In the genomic region with DNA sequence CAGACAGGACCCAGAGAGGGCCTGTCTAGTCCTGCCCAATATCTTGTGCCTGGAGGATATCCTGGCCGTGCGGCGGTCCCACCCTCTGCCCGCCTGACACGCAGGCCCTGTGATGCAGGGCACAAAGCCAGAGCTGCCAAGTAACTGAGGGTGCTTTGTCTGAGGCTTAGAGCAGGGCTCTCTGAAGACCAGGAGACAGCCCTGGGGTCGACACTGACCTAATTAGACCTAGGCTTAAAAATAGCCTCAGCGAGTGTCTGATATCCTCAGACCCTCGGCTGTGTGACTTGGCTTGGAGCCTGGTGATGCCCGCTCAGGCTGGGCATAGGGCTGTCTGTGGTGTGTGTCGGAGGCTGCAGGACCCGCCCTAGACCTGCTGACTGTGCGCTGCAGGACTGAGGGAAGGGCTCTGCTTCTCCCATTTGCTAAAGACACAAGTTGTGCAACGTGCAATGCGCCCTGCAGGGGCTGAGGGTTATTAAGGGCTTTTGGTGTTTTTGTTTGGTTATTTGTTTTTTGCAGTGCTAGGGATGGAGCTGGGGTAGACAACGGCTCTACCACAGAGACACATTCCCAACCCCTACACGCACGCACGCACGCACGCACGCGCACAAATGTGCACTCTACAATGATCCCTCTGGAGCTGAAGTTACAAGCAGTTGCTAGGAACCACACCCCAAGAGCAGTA, we compare ENCODE assay signal across 9 mouse cellular contexts. TPM values are rescaled to one million over a fixed set of nuclear protein-coding genes. Genes with fewer than 3 reads are reported as not detected.
A peak's percentile ranks its signal among the peaks of the same experiment; 100 is the strongest.
DNase-seq lines count a peak whose midpoint lies in the region; ATAC-seq and TF ChIP-seq lines count a peak whose summit lies in the region.
"Had no signal": no experiment of that assay in that cellular context is flagged by ENCODE, and none has a peak within 500 bp of the region (broad histone marks: within the 10 kb centered on the region; RNA-seq: fewer than 3 reads in every experiment).

No protein-coding gene starts in this region.

- no peak overlapping the region for H3K4me2 ChIP-seq in forebrain, embryonic 12.5 days
- no peak overlapping the region for H3K4me2 ChIP-seq in forebrain, embryonic 15.5 days (replicated peaks)
- no peak overlapping the region for H3K4me2 ChIP-seq in hindbrain, embryonic 13.5 days

- H3K9ac ChIP-seq in forebrain, embryonic 12.5 days = no peak overlapping the region
- H3K9ac ChIP-seq in ES-Bruce4 (ENCODE audit: low read depth, poor library complexity, severe bottlenecking) = no peak overlapping the region
- H3K9ac ChIP-seq in forebrain, embryonic 15.5 days (replicated peaks) = no peak overlapping the region
- H3K9ac ChIP-seq in hindbrain, embryonic 13.5 days = no peak overlapping the region

- H3K4me3 ChIP-seq in forebrain, embryonic 10.5 days = no peak overlapping the region
- no peak overlapping the region for H3K4me3 ChIP-seq in forebrain, embryonic 12.5 days (replicated peaks)
- peak overlapping the region; percentile 36 for H3K4me3 ChIP-seq in ES-Bruce4 (ENCODE audit: low read depth, low read length)
- H3K4me3 ChIP-seq in forebrain, embryonic 15.5 days = no peak overlapping the region
- no peak overlapping the region for H3K4me3 ChIP-seq in left cerebral cortex, adult 2 months
- no peak overlapping the region for H3K4me3 ChIP-seq in hindbrain, embryonic 13.5 days

- no peak for TF ChIP-seq POLR2A in ES-Bruce4 (IDR thresholded peaks at IDR 0.05; ENCODE audit: insufficient read depth, low read length)

- H3K36me3 ChIP-seq in forebrain, embryonic 10.5 days (replicated peaks) = no peaks in the 10 kb centered on the region
- H3K36me3 ChIP-seq in forebrain, embryonic 12.5 days (replicated peaks) = no peaks in the 10 kb centered on the region
- H3K36me3 ChIP-seq in ES-Bruce4 (ENCODE audit: control insufficient read depth, insufficient read depth, low read length, poor library complexity, severe bottlenecking) = no peaks in the 10 kb centered on the region
- H3K36me3 ChIP-seq in forebrain, embryonic 15.5 days = no peaks in the 10 kb centered on the region
- H3K36me3 ChIP-seq in hindbrain, embryonic 13.5 days = no peaks in the 10 kb centered on the region

- H3K27me3 ChIP-seq in forebrain, embryonic 10.5 days (ENCODE audit: poor library complexity, severe bottlenecking) = no peaks in the 10 kb centered on the region
- H3K27me3 ChIP-seq in forebrain, embryonic 12.5 days = 0 out of 2 replicates have a peak, but pooled peaks cover 5% of the 10 kb centered on the region
- no peaks in the 10 kb centered on the region for H3K27me3 ChIP-seq in ES-Bruce4 (ENCODE audit: control insufficient read depth, insufficient read depth, low read length, poor library complexity, severe bottlenecking)
- no peaks in the 10 kb centered on the region for H3K27me3 ChIP-seq in forebrain, embryonic 15.5 days
- H3K27me3 ChIP-seq in hindbrain, embryonic 13.5 days = no peaks in the 10 kb centered on the region

- intact Hi-C loops in left cerebral cortex, adult 2 months (cut with DNase I) = no loop called here

- no peak for DNase-seq in forebrain, embryonic 10.5 days (ENCODE audit: extremely low spot score, low spot score)
- DNase-seq in left cerebral cortex, adult 2 months (ENCODE audit: extremely low spot score in 1 of 2, low spot score in 2 of 2) = no peak
- DNase-seq in thymus, postnatal 36 days = no peak
- no peak for DNase-seq in adrenal gland, postnatal 36 days

- H3K9me3 ChIP-seq in forebrain, embryonic 10.5 days = no peaks in the 10 kb centered on the region
- H3K9me3 ChIP-seq in forebrain, embryonic 12.5 days = no peaks in the 10 kb centered on the region
- H3K9me3 ChIP-seq in ES-Bruce4 (replicated peaks; ENCODE audit: control insufficient read depth, insufficient read depth, low read length, poor library complexity, severe bottlenecking) = no peaks in the 10 kb centered on the region
- H3K9me3 ChIP-seq in forebrain, embryonic 15.5 days = no peaks in the 10 kb centered on the region
- H3K9me3 ChIP-seq in hindbrain, embryonic 13.5 days = no peaks in the 10 kb centered on the region

- no peak for TF ChIP-seq CTCF in ES-Bruce4 (IDR thresholded peaks at IDR 0.05; ENCODE audit: low read depth, low read length)
- TF ChIP-seq CTCF in left cerebral cortex, adult 2 months (IDR thresholded peaks at IDR 0.05) = no peak

- WGBS in forebrain, embryonic 10.5 days = 82% methylated on average over 22 of the region's 22 CpGs
- WGBS in forebrain, embryonic 12.5 days = 77% methylated on average over 22 of the region's 22 CpGs
- 60% methylated on average over 22 of the region's 22 CpGs for WGBS in forebrain, embryonic 15.5 days
- 80% methylated on average over 22 of the region's 22 CpGs for WGBS in hindbrain, embryonic 13.5 days

- no peak for TF ChIP-seq EP300 in ES-Bruce4 (IDR thresholded peaks at IDR 0.05; ENCODE audit: insufficient read depth, low read depth, low read length)

- 0 out of 2 replicates have a peak overlapping the region, but pooled peaks have one; percentile 35 for H3K27ac ChIP-seq in forebrain, embryonic 10.5 days
- H3K27ac ChIP-seq in forebrain, embryonic 12.5 days = no peak overlapping the region
- H3K27ac ChIP-seq in ES-Bruce4 (ENCODE audit: insufficient read depth, low read length) = no peak overlapping the region
- no peak overlapping the region for H3K27ac ChIP-seq in forebrain, embryonic 15.5 days (replicated peaks)
- peak overlapping the region; percentile 38 for H3K27ac ChIP-seq in left cerebral cortex, adult 2 months
- no peak overlapping the region for H3K27ac ChIP-seq in hindbrain, embryonic 13.5 days

- peaks cover 46% of the 10 kb centered on the region for H3K4me1 ChIP-seq in forebrain, embryonic 10.5 days
- H3K4me1 ChIP-seq in forebrain, embryonic 12.5 days = peaks cover 11% of the 10 kb centered on the region
- peaks cover 20% of the 10 kb centered on the region for H3K4me1 ChIP-seq in ES-Bruce4 (ENCODE audit: control insufficient read depth, insufficient read depth, low read length)
- H3K4me1 ChIP-seq in forebrain, embryonic 15.5 days = 0 out of 2 replicates have a peak, but pooled peaks cover 14% of the 10 kb centered on the region
- H3K4me1 ChIP-seq in hindbrain, embryonic 13.5 days (replicated peaks) = peaks cover 8% of the 10 kb centered on the region; the same call in 1 of the 2 replicates

- ATAC-seq in forebrain, embryonic 12.5 days (ENCODE audit: low FRiP score) = no peak
- peak; percentile 46; the same call in 1 of the 2 replicates for ATAC-seq in forebrain, embryonic 15.5 days (replicated peaks)
- ATAC-seq in hindbrain, embryonic 13.5 days (ENCODE audit: low FRiP score) = no peak
- ATAC-seq: inflammation-experienced regulatory T-cells, adult 6 months had no signal

RNA-seq across cellular contexts. Expression of gene Tmem51, which starts 26.4 kb away (rescaled TPM):
- 6.6 and 6.7 TPM in 2 replicates for polyA plus RNA-seq in forebrain, embryonic 10.5 days (2016; fragmentation: Nextera tagmentation; extraction: Ambion mirVana)
- 4.8 and 6.0 TPM in 2 replicates for polyA plus RNA-seq in forebrain, embryonic 12.5 days (2016; fragmentation: Nextera tagmentation; extraction: Ambion mirVana)
- polyA plus RNA-seq in ES-Bruce4 (2011; ENCODE audit: insufficient read depth, insufficient read length, low read depth, missing spikeins) = 16.8 and 18.9 TPM in 2 replicates
- 6.5 and 6.6 TPM in 2 replicates for polyA plus RNA-seq in forebrain, embryonic 15.5 days (2015; fragmentation: Nextera tagmentation; extraction: Ambion mirVana)
- total RNA-seq in left cerebral cortex, adult 2 months (2021) = 1 to 10 TPM; 4.9 to 5.6 TPM
- total RNA-seq in adrenal gland, postnatal 36 days (2021) = 1 to 10 TPM; 4.9 to 5.0 TPM
- polyA plus RNA-seq in hindbrain, embryonic 13.5 days (2015; fragmentation: Nextera tagmentation; extraction: Ambion mirVana) = 5.6 and 6.4 TPM in 2 replicates

RNA-seq across cellular contexts. Expression of gene Fhad1, which starts 42.8 kb away (rescaled TPM):
- polyA plus RNA-seq in forebrain, embryonic 10.5 days (2016; fragmentation: Nextera tagmentation; extraction: Ambion mirVana) = 0.39 and 0.50 TPM in 2 replicates
- polyA plus RNA-seq in forebrain, embryonic 12.5 days (2016; fragmentation: Nextera tagmentation; extraction: Ambion mirVana) = 1.1 and 1.6 TPM in 2 replicates
- polyA plus RNA-seq in ES-Bruce4 (2011; ENCODE audit: insufficient read depth, insufficient read length, low read depth, missing spikeins) = 1.5 and 2.1 TPM in 2 replicates
- polyA plus RNA-seq in forebrain, embryonic 15.5 days (2015; fragmentation: Nextera tagmentation; extraction: Ambion mirVana) = 1.5 and 3.7 TPM in 2 replicates
- 1 to 10 TPM; 9.0 to 9.2 TPM for total RNA-seq in left cerebral cortex, adult 2 months (2021)
- under 1 TPM; 0.66 to 0.79 TPM for total RNA-seq in adrenal gland, postnatal 36 days (2021)
- polyA plus RNA-seq in hindbrain, embryonic 13.5 days (2015; fragmentation: Nextera tagmentation; extraction: Ambion mirVana) = 5.0 and 5.9 TPM in 2 replicates

Comparison
In these comparisons a context has a peak if more than half of its experiments do, and no peak if none do; other contexts are left out.
1. H3K27ac ChIP-seq: peak in forebrain, embryonic 10.5 days (single experiment) and left cerebral cortex, adult 2 months (single experiment); none in forebrain, embryonic 12.5 days (single experiment), ES-Bruce4 (single experiment), forebrain, embryonic 15.5 days (single experiment) and hindbrain, embryonic 13.5 days (single experiment).